Mouse (Mus musculus) kidney, postnatal 0 days (tissue): ENCODE data around the gene Spire2. TPM values are rescaled to one million over a fixed set of nuclear protein-coding genes. Genes with fewer than 3 reads are reported as not detected.
"Not testable (repeated sequence)": the region's sequence is repeated elsewhere in the genome, so short reads cannot be mapped to it uniquely, and the experiment has no call there.

Experiments
- ATAC-seq: fragments of 200-750 bp; cut with Nextera tagmentation; replicated peaks from 2 replicates; pipeline ENCODE4 v1.8.0; 2017; ENCODE audit warnings: low read depth, moderate number of reproducible peaks, moderate TSS enrichment, moderate library complexity; ENCODE audit not compliant: low FRiP score
- DNase-seq: peaks from one replicate; pipeline ENCODE4 v3.0.0-alpha.2; 2016; ENCODE audit warnings: low spot score
- H3K27ac ChIP-seq: fragments of 300-500 bp; sonication (generic); 2 replicates; pipeline ENCODE4 v1.5.1; 2014; ENCODE audit warnings: mild to moderate bottlenecking
- H3K27me3 ChIP-seq: fragments of 300-500 bp; sonication (generic); 2 replicates; pipeline ENCODE4 v1.6.1; 2014; ENCODE audit warnings: low read length, mixed read lengths; ENCODE audit not compliant: insufficient read depth
- H3K36me3 ChIP-seq: fragments of 300-500 bp; sonication (generic); 2 replicates; pipeline ENCODE4 v1.6.1; 2014; ENCODE audit warnings: low read length, mixed read lengths; ENCODE audit not compliant: insufficient read depth
- H3K4me1 ChIP-seq: fragments of 300-500 bp; sonication (generic); replicated peaks from 2 replicates; pipeline ENCODE4 v1.6.1; 2014; ENCODE audit warnings: antibody characterized with exemption, low read length, mixed read lengths; ENCODE audit not compliant: insufficient read depth
- H3K4me2 ChIP-seq: fragments of 300-500 bp; sonication (generic); 2 replicates; pipeline ENCODE4 v1.6.1; 2014; ENCODE audit warnings: mild to moderate bottlenecking, low read length, moderate library complexity, mixed read lengths
- H3K4me3 ChIP-seq: fragments of 300-500 bp; sonication (generic); replicated peaks from 2 replicates; pipeline ENCODE4 v1.5.1; 2014; ENCODE audit warnings: low read depth, low read length
- H3K9ac ChIP-seq: fragments of 300-500 bp; sonication (generic); 2 replicates; pipeline ENCODE4 v1.6.1; 2014; ENCODE audit warnings: low read depth, low read length
- H3K9me3 ChIP-seq: fragments of 300-500 bp; sonication (generic); replicated peaks from 2 replicates; pipeline ENCODE4 v1.6.1; 2016; ENCODE audit warnings: low read length, inconsistent platforms, mixed read lengths
- CTCF ChIP-seq: IDR thresholded peaks from 2 replicates; pipeline ENCODE4 v1.5.1; 2016; ENCODE audit warnings: antibody characterized with exemption, low read depth, mild to moderate bottlenecking, moderate library complexity
- WGBS: fragments of 180-500 bp; shearing (Covaris S2); extraction: QIAGEN DNeasy Blood & Tissue Kit; methylation state at CpG from one replicate; pipeline ENCODE4 v1.1.7; 2014; 5-methylcytosine and 5-hydroxymethylcytosine counted together
- polyA plus RNA-seq: library from polyadenylated mRNA; unstranded; fragments of >200 nt; fragmentation: Nextera tagmentation; extraction: Ambion mirVana; gene quantifications from 2 replicates; pipeline ENCODE4 v1.2.1, GENCODE M21; 2015

Gene Spire2
- polyA plus RNA-seq = 5.7 and 5.8 TPM in 2 replicates

DNA sequence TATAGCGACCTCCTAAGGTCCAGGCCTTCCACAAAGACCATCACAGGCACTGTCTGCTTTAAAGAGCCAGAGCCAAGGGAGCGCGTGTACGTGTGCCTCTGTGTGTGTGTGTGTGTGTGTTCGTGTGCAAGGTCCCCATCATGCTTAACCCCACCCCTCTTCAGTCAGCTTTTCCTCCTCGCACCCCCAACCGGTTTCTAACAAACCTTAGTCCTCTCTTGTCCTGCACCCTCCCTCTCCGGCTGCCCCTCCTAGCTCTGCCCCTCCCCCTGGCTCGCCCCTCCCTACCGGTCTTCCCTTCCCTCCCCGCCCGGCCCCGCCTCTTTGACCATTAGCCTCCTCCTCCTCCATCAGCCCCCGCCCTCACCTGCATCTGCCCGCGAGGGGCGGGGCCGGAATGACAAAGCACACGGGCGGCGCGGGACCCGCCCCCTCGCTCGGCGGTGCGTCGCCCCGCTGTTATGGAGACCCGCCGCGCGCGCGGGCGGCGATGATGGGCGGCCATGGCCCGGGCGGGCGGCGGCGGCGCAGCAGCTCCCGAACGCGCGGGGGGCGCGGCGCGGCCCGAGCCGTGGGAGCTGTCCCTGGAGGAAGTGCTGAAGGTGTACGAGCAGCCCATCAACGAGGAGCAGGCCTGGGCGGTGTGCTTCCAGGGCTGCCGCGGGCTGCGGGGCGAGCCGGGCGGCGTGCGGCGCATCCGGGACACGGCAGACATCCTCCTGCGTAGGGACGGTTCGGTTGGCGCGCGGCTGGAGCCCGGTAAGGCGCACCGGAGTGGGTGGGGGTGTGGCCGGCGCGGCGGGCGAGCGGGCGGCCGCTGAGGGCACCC, at the start of gene Spire2:
Gene Spire2, plus strand, starts transcription at position 452 of the 829 bp plus-strand sequence.
- Histone ChIP-seq H3K9ac (peak within 1 kb of the TSS; percentile 39; the same call in 1 of the 2 replicates), H3K9me3 (no peaks in the 10 kb centered on the region), H3K4me3 (peak within 1 kb of the TSS; percentile 39), H3K27me3 (no peaks in the 10 kb centered on the region), H3K27ac (no peak within 1 kb of the TSS), H3K36me3 (no peaks in the 10 kb centered on the region), H3K4me1 (0 out of 2 replicates have a peak, but pooled peaks cover 2% of the 10 kb centered on the region), H3K4me2 (peak within 1 kb of the TSS; percentile 62)
- TF ChIP-seq CTCF = no peak
- DNase-seq = peak; percentile 86
- peak; percentile 81 for ATAC-seq
- WGBS = under 1% methylated on average over 76 of the region's 85 CpGs

DNA sequence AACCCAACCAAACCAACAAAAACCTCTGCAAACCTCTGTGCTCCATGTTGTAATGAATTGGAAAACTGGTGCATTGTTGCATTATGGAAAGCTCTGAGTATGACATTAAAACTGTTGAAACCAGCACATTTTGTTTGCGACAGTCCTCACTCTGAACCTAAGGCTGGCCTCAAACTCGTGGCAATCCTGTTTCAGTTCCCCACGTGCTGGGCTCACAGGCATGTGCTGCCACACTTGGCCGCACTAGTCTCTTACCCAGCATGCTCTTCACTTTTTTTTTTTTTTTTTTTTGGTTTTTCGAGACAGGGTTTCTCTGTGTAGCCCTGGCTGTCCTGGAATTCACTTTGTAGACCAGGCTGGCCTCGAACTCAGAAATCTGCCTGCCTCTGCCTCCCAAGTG, 49.5 kb upstream of the Spire2 start:
- H3K27ac ChIP-seq, H3K4me1 ChIP-seq, ATAC-seq, H3K27me3 ChIP-seq, H3K9ac ChIP-seq, H3K4me3 ChIP-seq, DNase-seq, H3K9me3 ChIP-seq, H3K36me3 ChIP-seq, H3K4me2 ChIP-seq: not testable (repeated sequence)
- 91% methylated on average over 5 of the region's 6 CpGs for WGBS

DNA sequence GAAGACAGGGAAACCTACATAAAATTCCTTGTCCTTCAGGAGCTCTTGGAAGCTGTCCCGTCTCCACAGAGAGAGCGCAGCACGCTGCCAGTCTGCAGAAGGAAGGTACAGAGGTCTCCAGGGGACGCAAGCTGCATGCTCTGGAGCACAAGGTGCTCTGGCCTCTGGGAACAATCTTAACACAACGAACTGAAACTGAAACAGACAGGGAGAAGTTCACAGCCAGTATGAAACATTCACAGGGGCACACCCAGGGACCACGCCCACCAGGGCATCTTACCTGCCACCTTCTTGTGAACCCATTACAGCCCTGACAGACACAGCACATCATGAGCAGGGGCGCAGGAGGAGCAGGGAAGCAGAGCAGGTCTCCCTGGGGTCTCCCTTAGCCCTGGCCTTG, 48.5 kb upstream of the Spire2 start:
- Histone ChIP-seq H3K36me3 (peaks cover 13% of the 10 kb centered on the region; the same call in 1 of the 2 replicates), H3K27me3 (no peaks in the 10 kb centered on the region), H3K27ac (no peak overlapping the region), H3K4me3 (no peak overlapping the region), H3K9ac (no peak overlapping the region), H3K4me1 (no peaks in the 10 kb centered on the region), H3K9me3 (no peaks in the 10 kb centered on the region), H3K4me2 (no peak overlapping the region)
- no peak for DNase-seq
- TF ChIP-seq CTCF = no peak
- no peak for ATAC-seq
- 89% methylated on average over 7 of the region's 7 CpGs for WGBS

DNA sequence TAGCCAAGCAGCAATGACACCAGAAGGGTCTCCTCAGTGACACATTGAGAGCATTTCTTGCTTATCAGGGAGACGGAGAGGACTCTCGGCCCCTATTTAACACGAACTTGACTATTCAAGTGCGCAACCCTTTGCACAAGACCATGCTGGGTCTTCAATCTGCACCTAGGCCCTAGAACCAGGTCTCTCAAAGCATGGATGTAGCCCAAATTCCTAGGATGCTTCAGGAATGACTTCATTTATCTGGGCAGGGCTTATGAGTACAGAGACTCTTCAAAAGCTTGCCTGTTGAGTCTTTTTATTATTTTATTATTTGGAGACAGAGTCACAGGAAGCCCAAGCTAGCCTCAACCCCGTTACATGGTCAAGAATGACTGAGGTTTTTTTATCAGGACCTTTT, 48.0 kb upstream of the Spire2 start:
- Histone ChIP-seq H3K9me3 (no peaks in the 10 kb centered on the region), H3K4me1 (no peaks in the 10 kb centered on the region), H3K27ac (no peak overlapping the region), H3K4me2 (no peak overlapping the region), H3K4me3 (no peak overlapping the region), H3K36me3 (peaks cover 13% of the 10 kb centered on the region; the same call in 1 of the 2 replicates), H3K9ac (no peak overlapping the region), H3K27me3 (no peaks in the 10 kb centered on the region)
- WGBS = 86% methylated on average over 5 of the region's 5 CpGs
- ATAC-seq (no peak), DNase-seq (no peak)
- TF ChIP-seq CTCF = no peak

DNA sequence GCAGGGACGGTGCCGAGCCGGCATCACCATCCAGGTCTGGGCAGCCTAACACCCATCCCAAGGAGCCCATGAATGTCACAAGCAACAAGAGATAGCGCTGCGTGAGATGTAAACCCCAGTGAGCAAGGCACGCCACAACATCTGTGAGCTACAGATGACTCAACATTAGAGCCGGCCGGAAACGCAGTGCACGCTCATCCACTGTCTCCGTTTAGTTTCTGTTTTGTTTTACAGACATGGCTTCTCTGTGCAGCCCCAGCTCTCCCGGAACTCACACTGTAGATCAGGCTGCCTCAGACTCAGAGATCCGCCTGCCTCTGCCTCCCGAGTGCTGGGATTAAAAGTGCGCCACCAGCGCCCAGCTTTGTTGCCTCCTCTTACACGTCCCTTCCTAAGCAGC, 45.2 kb upstream of the Spire2 start:
- H3K36me3 ChIP-seq = peaks cover 7% of the 10 kb centered on the region; the same call in 1 of the 2 replicates
- no peak for TF ChIP-seq CTCF
- DNase-seq (no peak), ATAC-seq (no peak)
- H3K4me1 ChIP-seq = no peaks in the 10 kb centered on the region
- 97% methylated on average over 17 of the region's 17 CpGs for WGBS
- no peak overlapping the region for H3K4me3 ChIP-seq
- H3K4me2 ChIP-seq = no peak overlapping the region
- H3K27me3 ChIP-seq = no peaks in the 10 kb centered on the region
- H3K9ac ChIP-seq = no peak overlapping the region
- H3K27ac ChIP-seq = no peak overlapping the region
- no peaks in the 10 kb centered on the region for H3K9me3 ChIP-seq

DNA sequence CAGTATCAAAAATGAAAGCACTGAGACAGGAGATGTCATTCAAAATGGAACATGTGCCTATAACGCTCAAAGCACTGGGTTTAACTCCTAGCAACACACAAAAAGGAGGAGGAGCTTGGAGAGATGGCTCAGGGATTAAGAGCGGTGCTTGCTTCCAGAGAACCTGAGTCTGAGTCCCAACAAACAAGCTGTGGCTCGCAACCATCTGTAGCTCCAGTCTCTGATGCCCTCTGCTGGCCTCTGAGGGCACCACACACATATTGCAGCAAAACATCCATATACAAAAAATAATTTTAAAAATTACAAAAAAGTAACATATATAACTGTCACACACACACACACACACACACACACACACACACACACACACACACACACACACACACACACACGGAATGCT, 42.3 kb upstream of the Spire2 start:
- Histone ChIP-seq H3K27ac (no peak overlapping the region), H3K4me1 (no peaks in the 10 kb centered on the region), H3K27me3 (no peaks in the 10 kb centered on the region), H3K4me2 (no peak overlapping the region), H3K36me3 (peaks cover 7% of the 10 kb centered on the region; the same call in 1 of the 2 replicates), H3K4me3 (no peak overlapping the region), H3K9ac (no peak overlapping the region), H3K9me3 (no peaks in the 10 kb centered on the region)
- TF ChIP-seq CTCF = peak; percentile 65
- ATAC-seq (no peak), DNase-seq (peak; percentile 37)
- 94% methylated on average over 4 of the region's 4 CpGs for WGBS
